Mouse (Mus musculus) hindbrain, embryonic 13.5 days (tissue): ENCODE results near the gene Snx12. TPM values are rescaled to one million over a fixed set of nuclear protein-coding genes. Genes with fewer than 3 reads are reported as not detected.

Source experiments
- ATAC-seq: fragments of 200-750 bp; cut with Nextera tagmentation; 2 replicates; pipeline ENCODE4 v1.8.0; 2017; ENCODE audit warnings: moderate TSS enrichment; ENCODE audit not compliant: low FRiP score
- H3K27ac ChIP-seq: fragments of 300-500 bp; sonication (generic); 2 replicates; pipeline ENCODE4 v1.5.1; 2015; ENCODE audit warnings: inconsistent platforms, mild to moderate bottlenecking, moderate library complexity
- H3K27me3 ChIP-seq: fragments of 300-500 bp; sonication (generic); 2 replicates; pipeline ENCODE4 v1.6.1; 2015; ENCODE audit warnings: mild to moderate bottlenecking, inconsistent platforms
- H3K36me3 ChIP-seq: fragments of 300-500 bp; sonication (generic); 2 replicates; pipeline ENCODE4 v1.6.1; 2015; ENCODE audit warnings: mild to moderate bottlenecking, inconsistent platforms
- H3K4me1 ChIP-seq: fragments of 300-500 bp; sonication (generic); replicated peaks from 2 replicates; pipeline ENCODE4 v1.6.1; 2015; ENCODE audit warnings: inconsistent platforms
- H3K4me2 ChIP-seq: fragments of 300-500 bp; sonication (generic); 2 replicates; pipeline ENCODE4 v1.6.1; 2015; ENCODE audit warnings: inconsistent platforms, mild to moderate bottlenecking, moderate library complexity
- H3K4me3 ChIP-seq: fragments of 300-500 bp; sonication (generic); 2 replicates; pipeline ENCODE4 v1.5.1; 2015; ENCODE audit warnings: mild to moderate bottlenecking, inconsistent platforms
- H3K9ac ChIP-seq: fragments of 300-500 bp; sonication (generic); 2 replicates; pipeline ENCODE4 v1.6.1; 2015; ENCODE audit warnings: mild to moderate bottlenecking, inconsistent platforms
- H3K9me3 ChIP-seq: fragments of 300-500 bp; sonication (generic); 2 replicates; pipeline ENCODE4 v1.6.1; 2016; ENCODE audit warnings: inconsistent platforms
- WGBS: fragments of 180-500 bp; shearing (Covaris S2); methylation state at CpG from one replicate; pipeline ENCODE4 v1.1.7; 2015; 5-methylcytosine and 5-hydroxymethylcytosine counted together
- polyA plus RNA-seq: library from polyadenylated mRNA; unstranded; fragments of >200 nt; fragmentation: Nextera tagmentation; extraction: Ambion mirVana; gene quantifications from 2 replicates; pipeline ENCODE4 v1.2.1, GENCODE M21; 2015

The Snx12 gene
- polyA plus RNA-seq, 1 experiment from 2014 or later: 47.1 TPM

- Histone ChIP-seq H3K4me1 (peaks cover 13% of the 10 kb centered on the region), H3K27ac (peak overlapping the region; percentile 66), H3K4me3 (peak overlapping the region; percentile 37), H3K4me2 (peak overlapping the region; percentile 48), H3K27me3 (peaks cover 3% of the 10 kb centered on the region; the same call in 1 of the 2 replicates), H3K9ac (no peak overlapping the region), H3K36me3 (no peaks in the 10 kb centered on the region), H3K9me3 (no peaks in the 10 kb centered on the region)
- no peak for ATAC-seq
- WGBS: 29% methylated on average over 7 of the region's 7 CpGs
These were observed 416 bp upstream of the Snx12 start for GRCm38 (mm10) chrX:101222796-101223162.

DNA sequence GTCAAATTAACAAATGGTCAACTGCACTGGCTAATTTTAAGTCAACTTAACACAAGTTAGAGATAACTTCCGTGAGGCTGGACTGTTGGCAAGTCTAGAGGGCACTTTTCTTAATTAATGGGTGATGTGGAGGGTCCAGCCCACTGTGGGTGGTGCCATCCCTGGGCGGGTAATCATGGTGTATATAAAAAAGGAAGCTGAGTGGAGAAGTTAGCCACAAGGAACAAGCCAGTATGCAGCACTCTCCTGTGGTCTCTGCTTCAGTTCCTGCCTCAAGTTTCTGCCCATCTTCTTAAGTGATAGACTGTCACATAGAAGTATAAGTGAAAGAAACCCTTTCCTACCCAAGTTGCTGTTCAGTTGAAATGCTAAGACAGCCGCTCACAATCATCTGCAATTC lies 33.1 kb downstream of the Snx12 start:
- Histone ChIP-seq H3K9me3 (no peaks in the 10 kb centered on the region), H3K27ac (no peak overlapping the region), H3K27me3 (0 out of 2 replicates have a peak, but pooled peaks cover 6% of the 10 kb centered on the region), H3K4me3 (no peak overlapping the region), H3K9ac (no peak overlapping the region), H3K4me1 (no peaks in the 10 kb centered on the region), H3K36me3 (no peaks in the 10 kb centered on the region), H3K4me2 (no peak overlapping the region)
- WGBS: 77% methylated on average over 3 of the region's 3 CpGs
- ATAC-seq: no peak

- Histone ChIP-seq H3K4me3 (no peak overlapping the region), H3K27ac (no peak overlapping the region), H3K36me3 (no peaks in the 10 kb centered on the region), H3K4me2 (no peak overlapping the region), H3K9me3 (no peaks in the 10 kb centered on the region), H3K4me1 (no peaks in the 10 kb centered on the region), H3K9ac (no peak overlapping the region), H3K27me3 (0 out of 2 replicates have a peak, but pooled peaks cover 9% of the 10 kb centered on the region)
- ATAC-seq: no peak
- 73% methylated on average over 1 of the region's 1 CpGs for WGBS
These were observed 34.7 kb downstream of the Snx12 start for GRCm38 (mm10) chrX:101187647-101188046.

GRCm38 (mm10) chrX:101173388-101173787 lies 49.0 kb downstream of the Snx12 start:
- 0 out of 2 replicates have a peak, but pooled peaks cover 3% of the 10 kb centered on the region for H3K27me3 ChIP-seq
- ATAC-seq: no peak
- no peaks in the 10 kb centered on the region for H3K36me3 ChIP-seq
- WGBS: 95% methylated on average over 1 of the region's 1 CpGs
- no peak overlapping the region for H3K27ac ChIP-seq
- H3K4me1 ChIP-seq: no peaks in the 10 kb centered on the region
- no peaks in the 10 kb centered on the region for H3K9me3 ChIP-seq
- H3K4me3 ChIP-seq: no peak overlapping the region
- H3K4me2 ChIP-seq: no peak overlapping the region
- no peak overlapping the region for H3K9ac ChIP-seq

GRCm38 (mm10) chrX:101168425-101168824 lies 53.9 kb downstream of the Snx12 start:
- Histone ChIP-seq H3K27me3 (no peaks in the 10 kb centered on the region), H3K36me3 (no peaks in the 10 kb centered on the region), H3K27ac (no peak overlapping the region), H3K9ac (no peak overlapping the region), H3K4me1 (no peaks in the 10 kb centered on the region), H3K4me3 (no peak overlapping the region), H3K4me2 (no peak overlapping the region), H3K9me3 (no peaks in the 10 kb centered on the region)
- 81% methylated on average over 2 of the region's 2 CpGs for WGBS
- ATAC-seq: no peak

DNA sequence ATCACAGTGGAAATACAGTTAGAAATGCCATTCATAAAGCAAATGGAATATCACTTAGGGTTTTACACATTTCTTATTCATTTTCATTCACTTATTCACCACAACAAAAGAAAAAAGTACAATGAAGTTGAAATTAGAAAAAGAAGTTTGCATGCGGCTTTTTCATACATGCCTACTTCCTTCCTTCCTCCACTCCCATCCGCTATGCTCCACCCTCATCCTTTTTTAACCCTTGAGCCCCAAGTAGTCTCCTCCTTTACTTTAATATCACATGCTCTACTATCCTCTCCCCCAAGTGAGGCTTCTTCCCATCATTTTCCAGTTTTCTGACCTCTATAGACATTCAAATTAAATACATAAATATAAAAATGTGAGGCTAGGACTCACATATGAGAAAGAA lies 58.6 kb downstream of the Snx12 start:
- no peaks in the 10 kb centered on the region for H3K9me3 ChIP-seq
- H3K36me3 ChIP-seq: no peaks in the 10 kb centered on the region
- no peaks in the 10 kb centered on the region for H3K4me1 ChIP-seq
- no peak overlapping the region for H3K9ac ChIP-seq
- no peak overlapping the region for H3K27ac ChIP-seq
- H3K4me2 ChIP-seq: no peak overlapping the region
- 80% methylated on average over 2 of the region's 2 CpGs for WGBS
- H3K27me3 ChIP-seq: no peaks in the 10 kb centered on the region
- H3K4me3 ChIP-seq: no peak overlapping the region
- no peak for ATAC-seq

DNA sequence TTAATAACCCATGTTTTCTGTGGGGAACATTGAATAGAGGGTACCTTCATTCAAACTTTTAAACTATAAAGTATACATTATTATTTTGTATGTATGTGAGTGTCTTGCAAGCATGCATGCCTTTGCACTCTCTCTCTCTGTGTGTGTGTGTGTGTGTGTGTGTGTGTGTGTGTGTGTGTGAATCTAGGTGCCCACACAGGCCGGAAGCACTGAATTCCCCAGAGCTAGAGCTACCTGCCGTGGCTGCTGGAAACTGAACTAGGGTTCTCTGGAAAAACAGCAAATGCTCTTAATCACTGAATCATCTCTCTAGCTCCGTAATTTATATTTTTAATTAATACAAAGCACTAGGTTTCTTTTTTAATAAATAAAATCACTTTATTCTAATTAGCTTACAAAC lies 59.1 kb downstream of the Snx12 start:
- H3K27me3 ChIP-seq: no peaks in the 10 kb centered on the region
- H3K4me2 ChIP-seq: no peak overlapping the region
- no peak overlapping the region for H3K4me3 ChIP-seq
- no peaks in the 10 kb centered on the region for H3K9me3 ChIP-seq
- no peak overlapping the region for H3K27ac ChIP-seq
- H3K9ac ChIP-seq: no peak overlapping the region
- 88% methylated on average over 3 of the region's 3 CpGs for WGBS
- H3K36me3 ChIP-seq: no peaks in the 10 kb centered on the region
- H3K4me1 ChIP-seq: no peaks in the 10 kb centered on the region
- ATAC-seq: no peak

GRCm38 (mm10) chrX:101162532-101162931 lies 59.8 kb downstream of the Snx12 start:
- 85% methylated on average over 3 of the region's 3 CpGs for WGBS
- H3K4me2 ChIP-seq: no peak overlapping the region
- no peak overlapping the region for H3K27ac ChIP-seq
- H3K4me3 ChIP-seq: no peak overlapping the region
- no peaks in the 10 kb centered on the region for H3K4me1 ChIP-seq
- H3K9ac ChIP-seq: no peak overlapping the region
- ATAC-seq: no peak
- no peaks in the 10 kb centered on the region for H3K9me3 ChIP-seq
- no peaks in the 10 kb centered on the region for H3K27me3 ChIP-seq
- no peaks in the 10 kb centered on the region for H3K36me3 ChIP-seq

- Histone ChIP-seq H3K9ac (no peak overlapping the region), H3K9me3 (no peaks in the 10 kb centered on the region), H3K4me3 (no peak overlapping the region), H3K4me2 (no peak overlapping the region), H3K27me3 (no peaks in the 10 kb centered on the region), H3K27ac (no peak overlapping the region), H3K4me1 (no peaks in the 10 kb centered on the region), H3K36me3 (no peaks in the 10 kb centered on the region)
- no peak for ATAC-seq
- WGBS: 98% methylated on average over 2 of the region's 2 CpGs
These were observed 64.9 kb downstream of the Snx12 start for GRCm38 (mm10) chrX:101157488-101157887.

DNA sequence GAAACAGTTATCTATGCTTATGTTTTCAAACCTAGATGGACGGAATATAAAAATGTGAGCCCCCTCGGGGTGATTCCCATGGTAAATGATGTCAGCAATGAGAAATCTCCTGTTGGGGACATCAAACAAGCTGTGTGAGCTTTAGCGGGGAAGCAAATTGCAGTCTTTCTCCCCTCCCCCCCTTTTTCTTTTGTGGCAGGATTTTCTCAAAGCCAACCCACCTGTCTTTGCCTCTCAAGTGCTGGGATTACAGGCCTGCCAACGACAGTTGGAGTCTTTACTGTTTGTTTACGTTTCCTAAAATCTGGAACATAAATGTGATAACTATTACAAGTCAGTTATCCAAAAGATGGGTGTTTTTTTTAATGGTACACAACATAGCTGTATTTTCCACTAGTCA lies 66.0 kb downstream of the Snx12 start:
- 41% methylated on average over 5 of the region's 5 CpGs for WGBS
- Histone ChIP-seq H3K27ac (no peak overlapping the region), H3K9ac (no peak overlapping the region), H3K4me3 (no peak overlapping the region), H3K4me2 (no peak overlapping the region), H3K9me3 (no peaks in the 10 kb centered on the region), H3K27me3 (no peaks in the 10 kb centered on the region), H3K4me1 (no peaks in the 10 kb centered on the region), H3K36me3 (no peaks in the 10 kb centered on the region)
- ATAC-seq: no peak

GRCm38 (mm10) chrX:101147506-101147905 lies 74.9 kb downstream of the Snx12 start:
- H3K4me3 ChIP-seq: no peak overlapping the region
- H3K27me3 ChIP-seq: no peaks in the 10 kb centered on the region
- H3K4me2 ChIP-seq: no peak overlapping the region
- no peak overlapping the region for H3K9ac ChIP-seq
- H3K9me3 ChIP-seq: no peaks in the 10 kb centered on the region
- H3K4me1 ChIP-seq: no peaks in the 10 kb centered on the region
- no peak overlapping the region for H3K27ac ChIP-seq
- ATAC-seq: no peak
- no peaks in the 10 kb centered on the region for H3K36me3 ChIP-seq
- 86% methylated on average over 4 of the region's 5 CpGs for WGBS

DNA sequence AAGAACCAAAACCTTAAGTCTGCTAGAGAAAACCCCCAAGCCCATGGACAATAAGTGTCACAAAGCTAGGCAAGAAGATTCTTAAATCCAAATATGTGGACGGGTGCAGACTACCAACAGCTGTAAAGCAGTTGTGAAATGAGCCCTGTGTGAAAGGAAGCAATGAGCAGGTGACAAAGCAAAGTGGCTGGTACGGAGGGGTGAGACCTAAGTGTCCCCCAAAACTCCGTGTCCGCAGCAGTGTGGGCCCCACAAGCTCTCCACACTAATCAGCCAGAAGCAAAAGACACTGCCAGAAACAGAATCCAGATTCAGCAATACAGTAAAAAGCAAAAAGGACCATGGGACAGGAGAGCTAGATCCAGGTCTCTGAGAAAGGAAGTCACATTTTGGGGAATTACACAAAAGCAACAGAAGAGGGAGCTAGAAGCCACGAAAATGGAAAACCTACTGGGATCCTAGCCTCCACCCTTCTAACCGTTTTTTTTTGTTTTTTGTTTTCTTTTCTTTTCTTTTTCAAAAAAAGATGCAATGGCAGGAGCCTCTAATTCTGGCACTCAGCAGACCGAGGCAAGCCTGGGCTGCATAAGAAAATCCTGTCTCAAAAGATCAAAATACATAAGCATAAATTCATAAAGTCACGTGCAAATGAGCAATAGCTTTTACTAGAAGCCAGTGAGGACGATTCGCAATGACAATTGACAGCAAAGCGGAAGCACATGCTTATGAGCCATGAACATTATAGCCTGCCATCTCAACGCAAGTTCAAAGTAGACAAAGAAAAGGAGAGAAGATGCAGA lies 90.2 kb downstream of the Snx12 start:
- 42% methylated on average over 12 of the region's 12 CpGs for WGBS
- no peaks in the 10 kb centered on the region for H3K36me3 ChIP-seq
- no peak overlapping the region for H3K9ac ChIP-seq
- no peaks in the 10 kb centered on the region for H3K4me1 ChIP-seq
- H3K4me3 ChIP-seq: no peak overlapping the region
- H3K27ac ChIP-seq: no peak overlapping the region
- H3K9me3 ChIP-seq: no peaks in the 10 kb centered on the region
- H3K4me2 ChIP-seq: peak overlapping the region; percentile 42
- no peak; the same call in 1 of the 2 replicates for ATAC-seq
- H3K27me3 ChIP-seq: no peaks in the 10 kb centered on the region

DNA sequence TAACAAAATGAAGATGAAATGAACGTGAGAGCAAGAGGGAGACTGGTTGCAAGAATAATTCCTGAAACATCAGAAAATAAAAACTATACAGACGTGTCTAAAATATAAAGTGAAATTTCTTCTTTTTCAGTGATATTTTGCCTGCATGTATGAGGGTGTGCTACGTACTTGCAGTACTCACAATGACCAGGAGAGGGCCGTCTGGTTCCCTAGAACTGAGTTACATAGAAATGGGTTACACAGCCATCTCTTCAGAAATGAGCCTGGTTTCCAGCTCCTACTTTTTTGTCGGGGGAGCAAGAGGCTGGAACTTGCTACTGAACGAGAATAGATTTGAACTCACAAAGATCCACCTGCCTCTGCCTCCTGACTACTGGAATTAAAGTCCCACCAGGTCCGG lies 91.4 kb downstream of the Snx12 start:
- no peaks in the 10 kb centered on the region for H3K9me3 ChIP-seq
- no peak overlapping the region for H3K4me3 ChIP-seq
- no peak overlapping the region for H3K27ac ChIP-seq
- ATAC-seq: no peak
- H3K4me2 ChIP-seq: no peak overlapping the region
- H3K4me1 ChIP-seq: no peaks in the 10 kb centered on the region
- no peaks in the 10 kb centered on the region for H3K36me3 ChIP-seq
- no peaks in the 10 kb centered on the region for H3K27me3 ChIP-seq
- H3K9ac ChIP-seq: no peak overlapping the region
- 22% methylated on average over 7 of the region's 7 CpGs for WGBS
